Mouse (Mus musculus) CD4-positive, CD25-positive, alpha-beta regulatory T cell, adult 4 months (primary cell): ENCODE data around the gene Slc29a2. TPM values are rescaled to one million over a fixed set of nuclear protein-coding genes. Genes with fewer than 3 reads are reported as not detected.

Experiments
- ATAC-seq: one replicate; pipeline ENCODE4 v1.8.0; 2017
- polyA plus RNA-seq, 2 experiments: library from polyadenylated mRNA; unstranded; fragments of 100-300 nt; shearing (Covaris generic); gene quantifications; one replicate each; pipeline ENCODE4 v1.2.1; 2017

The Slc29a2 gene
- polyA plus RNA-seq, 2 experiments from 2014 or later, result 2.4 to 2.5 TPM

- ATAC-seq, result peak; percentile 49
These were observed 35.4 kb downstream of the Slc29a2 start for GRCm38 (mm10) chr19:5058801-5059771.

- no peak for ATAC-seq
These were observed 37.0 kb downstream of the Slc29a2 start for GRCm38 (mm10) chr19:5060365-5061330.

- no peak for ATAC-seq
These were observed 38.4 kb downstream of the Slc29a2 start for GRCm38 (mm10) chr19:5062041-5062440.

GRCm38 (mm10) chr19:5062446-5062845, 38.8 kb downstream of the Slc29a2 start:
- no peak for ATAC-seq

GRCm38 (mm10) chr19:5065104-5065503, 41.4 kb downstream of the Slc29a2 start:
- ATAC-seq, result no peak

GRCm38 (mm10) chr19:5067040-5067799, 43.6 kb downstream of the Slc29a2 start:
- ATAC-seq, result no peak

- ATAC-seq, result no peak
These were observed 44.4 kb downstream of the Slc29a2 start, which contains the start of gene Cd248 for GRCm38 (mm10) chr19:5067867-5068569. Cd248 (plus strand) TSS chr19:5068078.

- ATAC-seq, result no peak
These were observed 45.0 kb downstream of the Slc29a2 start for GRCm38 (mm10) chr19:5068570-5069234.

- ATAC-seq, result no peak
These were observed 45.8 kb downstream of the Slc29a2 start for GRCm38 (mm10) chr19:5069486-5069885.

GRCm38 (mm10) chr19:5069978-5070377, 46.3 kb downstream of the Slc29a2 start:
- ATAC-seq, result no peak

- ATAC-seq, result no peak
These were observed 47.4 kb downstream of the Slc29a2 start for GRCm38 (mm10) chr19:5071077-5071476.

GRCm38 (mm10) chr19:5071545-5072369, 48.1 kb downstream of the Slc29a2 start:
- peak; percentile 88 for ATAC-seq

- no peak for ATAC-seq
These were observed 48.8 kb downstream of the Slc29a2 start for GRCm38 (mm10) chr19:5072389-5073019.

GRCm38 (mm10) chr19:5073028-5073427, 49.4 kb downstream of the Slc29a2 start:
- no peak for ATAC-seq

GRCm38 (mm10) chr19:5073518-5073917, 49.9 kb downstream of the Slc29a2 start:
- ATAC-seq, result no peak

- ATAC-seq, result no peak
These were observed 55.6 kb downstream of the Slc29a2 start for GRCm38 (mm10) chr19:5079279-5079678.
